Mouse (Mus musculus) CD4-positive helper T cell, adult 2 months (primary cell): ENCODE measurements around the gene Jrkl.

Source experiments
- DNase-seq: peaks from one replicate; pipeline ENCODE4 v3.0.0-alpha.2; 2012; ENCODE audit warnings: low read depth, missing footprints, low spot score

Jrkl gene

GRCm38 (mm10) chr9:13245481-13245880 lies at the start of gene Jrkl:
Gene Jrkl, minus strand, starts transcription at chr9:13245829.
- peak; percentile 61 for DNase-seq

- no peak for DNase-seq
These were observed 41.9 kb upstream of the Jrkl start for GRCm38 (mm10) chr9:13287482-13287881.

DNA sequence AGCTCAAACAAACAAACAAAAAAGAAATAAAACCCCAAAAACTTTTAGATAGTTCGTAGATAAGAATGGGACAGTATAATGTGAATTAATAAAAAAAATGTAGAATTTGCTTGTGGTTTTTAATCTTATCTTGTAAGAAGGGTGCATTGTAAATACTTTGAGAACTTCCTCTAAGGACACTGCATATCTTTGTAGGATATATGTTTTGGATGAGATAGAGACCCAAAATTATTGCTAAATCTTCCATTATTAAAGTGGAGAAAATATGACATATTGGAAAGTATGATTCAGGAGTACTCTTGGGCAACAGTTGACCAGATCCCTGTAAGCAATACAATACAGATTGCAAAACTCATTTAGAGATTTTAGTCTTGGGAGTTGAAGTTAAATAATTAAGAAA lies 27.6 kb upstream of the Jrkl start:
- no peak for DNase-seq

GRCm38 (mm10) chr9:13260980-13261379 lies 15.4 kb upstream of the Jrkl start:
- DNase-seq, result no peak

- DNase-seq, result no peak
These were observed 12.5 kb upstream of the Jrkl start for GRCm38 (mm10) chr9:13258173-13258572.

GRCm38 (mm10) chr9:13256726-13257125 lies 11.1 kb upstream of the Jrkl start:
- DNase-seq, result no peak

- peak; percentile 19 for DNase-seq
These were observed 5.6 kb upstream of the Jrkl start for GRCm38 (mm10) chr9:13251251-13251650.

DNA sequence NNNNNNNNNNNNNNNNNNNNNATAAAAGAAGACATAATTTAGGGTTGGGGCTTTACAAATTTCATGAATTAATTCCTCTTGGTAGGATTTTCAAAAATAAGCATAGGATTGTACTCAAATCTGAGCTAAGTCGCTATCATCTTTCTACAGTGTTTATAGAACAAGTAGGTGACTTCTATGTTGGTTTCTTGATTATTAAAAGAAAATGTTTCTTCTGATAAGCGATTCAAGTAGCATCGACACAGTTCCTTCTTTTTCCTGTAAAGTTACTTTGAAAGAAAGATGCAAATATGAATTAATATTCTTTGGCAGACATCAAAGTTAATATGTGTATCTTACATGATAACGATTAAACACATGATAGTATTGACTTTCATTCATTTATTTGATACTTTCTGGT lies 2.5 kb upstream of the Jrkl start:
- DNase-seq, result no peak

- DNase-seq, result peak; percentile 94
These were observed 1.4 kb upstream of the Jrkl start, which contains the start of gene Ccdc82 for GRCm38 (mm10) chr9:13246815-13247638. Gene Ccdc82, plus strand, starts transcription at chr9:13246955.

GRCm38 (mm10) chr9:13242321-13242720 lies 3.3 kb downstream of the Jrkl start:
- peak; percentile 59 for DNase-seq

GRCm38 (mm10) chr9:13231545-13232216 lies 13.9 kb downstream of the Jrkl start:
- DNase-seq, result peak; percentile 54

GRCm38 (mm10) chr9:13230553-13230952 lies 15.1 kb downstream of the Jrkl start:
- no peak for DNase-seq

GRCm38 (mm10) chr9:13225872-13226271 lies 19.8 kb downstream of the Jrkl start:
- no peak for DNase-seq

DNA sequence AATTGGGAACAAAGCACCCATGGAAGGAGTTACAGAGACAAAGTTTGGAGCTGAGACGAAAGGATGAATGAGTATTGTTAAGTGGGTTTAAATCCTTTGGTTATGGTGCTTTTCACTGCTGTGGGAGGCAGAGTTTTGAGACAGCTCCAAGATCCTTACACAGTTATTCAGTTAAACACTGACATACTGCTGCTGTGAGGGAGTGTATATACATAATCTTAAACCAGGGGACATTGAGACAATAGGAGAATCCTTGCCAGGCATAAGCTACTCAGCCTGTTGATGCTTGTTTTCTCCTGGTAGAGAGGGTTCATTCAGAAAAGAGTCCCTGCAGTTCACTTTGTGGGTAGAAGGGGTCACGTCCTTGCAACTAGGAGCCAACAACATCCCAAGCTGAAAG lies 39.3 kb downstream of the Jrkl start:
- no peak for DNase-seq

GRCm38 (mm10) chr9:13203681-13204080 lies 41.9 kb downstream of the Jrkl start:
- DNase-seq, result no peak

DNA sequence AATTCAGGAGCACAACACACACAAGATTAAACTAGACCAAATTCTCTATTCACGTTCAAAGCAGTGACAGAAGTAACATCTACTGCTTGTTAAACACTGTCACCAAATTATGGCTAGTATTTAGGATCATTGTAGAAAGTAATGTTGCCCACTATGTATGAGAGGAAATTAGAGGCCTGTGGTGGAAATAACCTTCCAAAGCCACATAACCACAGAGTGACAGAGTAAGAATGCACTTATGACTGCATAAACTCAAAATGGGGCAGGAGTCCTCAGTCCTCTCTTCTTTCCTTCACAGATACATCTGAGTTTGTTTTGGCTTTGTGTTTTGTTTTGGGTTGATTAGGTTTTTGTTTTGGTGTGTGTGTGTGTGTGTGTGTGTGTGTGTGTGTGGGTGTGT lies 42.5 kb downstream of the Jrkl start:
- no peak for DNase-seq

GRCm38 (mm10) chr9:13200079-13200478 lies 45.5 kb downstream of the Jrkl start:
- no peak for DNase-seq

DNA sequence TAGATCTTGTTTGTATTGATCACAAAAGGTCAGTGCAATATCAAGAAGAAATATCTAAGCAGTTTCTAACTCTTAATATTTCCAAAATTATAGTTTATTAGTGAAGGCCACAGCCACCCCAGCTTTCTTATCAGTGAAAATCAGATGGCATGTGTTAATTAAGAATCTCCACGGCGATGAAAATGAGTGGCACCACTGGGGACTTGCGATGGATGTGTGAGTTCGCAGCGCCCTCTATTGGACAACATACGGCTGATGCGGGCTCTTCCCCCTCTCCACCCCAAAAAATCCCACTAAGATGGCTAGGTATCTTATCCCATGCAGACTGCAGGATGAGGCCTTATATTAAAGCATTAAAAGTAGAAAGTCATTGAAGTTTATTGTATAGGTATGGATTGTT lies 49.9 kb downstream of the Jrkl start:
- peak; percentile 22 for DNase-seq

GRCm38 (mm10) chr9:13195268-13195667 lies 50.4 kb downstream of the Jrkl start:
- DNase-seq, result peak; percentile 25

DNA sequence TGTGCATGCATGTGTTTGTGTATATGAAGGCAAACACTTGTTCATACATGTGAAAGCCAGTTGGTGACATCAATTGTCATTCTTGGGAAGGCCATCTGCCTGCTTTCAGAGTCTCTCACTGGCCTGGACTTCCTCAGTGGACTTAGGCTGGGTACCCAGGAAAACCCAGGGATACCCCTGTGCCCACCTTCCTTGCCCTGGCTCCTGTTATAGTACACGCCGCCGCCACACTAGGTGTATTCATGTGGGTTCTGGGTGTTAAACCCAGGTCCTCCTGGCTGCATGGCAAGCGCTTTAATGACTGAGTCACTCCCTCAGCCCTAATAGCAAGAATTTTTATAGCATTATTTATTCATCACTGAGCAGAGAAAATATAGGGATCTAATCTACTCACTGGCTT lies 51.0 kb downstream of the Jrkl start:
- DNase-seq, result no peak
